Mouse (Mus musculus): Measurements from ENCODE around the gene Mrps16. TPM values are rescaled to one million over a fixed set of nuclear protein-coding genes. Genes with fewer than 3 reads are reported as not detected.
A peak's percentile ranks its signal among the peaks of the same experiment; 100 is the strongest.

Mrps16 gene
- 22.4 and 28.1 TPM in 2 replicates for polyA plus RNA-seq (2012; rRNA removed)

DNA sequence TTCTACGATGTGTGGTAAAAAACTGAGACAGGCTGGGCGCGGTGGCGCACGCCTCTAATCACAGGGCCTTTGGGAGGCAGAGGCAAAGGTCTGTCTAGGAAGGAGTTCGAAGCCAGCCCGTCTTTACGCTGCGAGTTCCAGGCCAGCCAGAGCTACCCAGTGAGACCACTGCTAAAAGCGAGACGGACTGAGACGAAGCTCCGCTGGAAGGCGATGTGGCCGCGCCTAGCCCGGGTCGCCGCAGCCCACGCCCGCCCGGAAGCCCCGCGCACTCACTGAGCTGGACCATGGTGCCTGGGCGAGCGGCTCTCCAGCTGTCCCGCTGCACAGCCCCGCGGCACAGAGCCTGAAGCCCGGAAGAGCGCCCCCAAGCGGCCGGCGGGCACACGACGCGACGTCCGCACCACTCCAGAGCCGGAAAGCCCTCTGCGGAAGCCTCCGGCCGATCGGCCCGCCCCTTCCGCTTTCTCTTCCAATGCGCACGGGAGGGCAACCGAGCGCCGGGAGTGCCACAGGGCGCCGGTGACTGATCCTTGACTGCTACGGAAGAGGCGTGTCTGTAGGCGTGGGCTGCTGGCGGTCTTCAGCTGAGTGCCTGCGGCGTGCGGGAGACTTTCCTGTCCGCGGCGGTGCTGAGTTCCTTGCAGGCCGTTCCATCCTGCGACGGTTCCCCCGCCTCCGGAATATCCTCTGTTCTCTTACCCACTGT lies at the start of gene Mrps16:
Mrps16 (minus strand) TSS at position 430 of the 709 bp plus-strand sequence.
- no peaks in the 10 kb centered on the region for H3K27me3 ChIP-seq (ENCODE audit: control insufficient read depth, insufficient read depth, low read length)
- under 1% methylated on average over 68 of the region's 68 CpGs for WGBS
- H3K27ac ChIP-seq (ENCODE audit: insufficient read depth, low read depth, low read length) = peak within 1 kb of the TSS; percentile 50
- peaks cover 6% of the 10 kb centered on the region for H3K36me3 ChIP-seq (ENCODE audit: control insufficient read depth, insufficient read depth, low read length)
- TF ChIP-seq POLR2A (IDR thresholded peaks at IDR 0.05; ENCODE audit: low read depth, low read length) (peak; percentile 62), CTCF (IDR thresholded peaks at IDR 0.05; ENCODE audit: extremely low read depth, insufficient read length, insufficient replicate concordance, low read depth, low read length) (peak; percentile 83)
- no peaks in the 10 kb centered on the region; the same call in 1 of the 2 replicates for H3K4me1 ChIP-seq (ENCODE audit: control insufficient read depth, insufficient read depth, insufficient read length, low read length)
- H3K4me3 ChIP-seq (ENCODE audit: low read depth, low read length) = peak within 1 kb of the TSS; percentile 70

DNA sequence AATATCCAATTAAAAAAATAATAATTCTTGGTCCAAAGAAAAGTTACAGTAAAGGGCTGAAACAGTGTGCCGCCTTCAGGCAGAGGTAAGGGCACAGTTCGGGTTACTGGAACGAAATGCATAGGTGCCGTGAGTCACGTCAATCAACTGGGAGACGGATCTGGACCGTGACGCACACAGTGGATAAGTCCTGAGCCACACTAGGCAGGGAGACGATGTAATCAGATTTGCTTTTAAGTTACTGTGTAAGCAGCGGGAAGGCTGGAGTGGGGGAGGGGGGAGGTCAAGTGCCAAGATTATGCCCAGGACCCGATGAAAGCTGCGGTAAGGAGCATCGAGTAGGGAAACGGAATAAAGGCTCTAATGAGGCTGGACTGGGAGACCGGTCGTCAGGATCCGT lies 48.8 kb upstream of the Mrps16 start:
- Histone ChIP-seq H3K36me3 (ENCODE audit: control insufficient read depth, insufficient read depth, low read length) (no peaks in the 10 kb centered on the region), H3K4me1 (ENCODE audit: control insufficient read depth, insufficient read depth, insufficient read length, low read length) (no peaks in the 10 kb centered on the region), H3K4me3 (ENCODE audit: low read depth, low read length) (no peak overlapping the region), H3K27ac (ENCODE audit: insufficient read depth, low read depth, low read length) (no peak overlapping the region), H3K27me3 (ENCODE audit: control insufficient read depth, insufficient read depth, low read length) (no peaks in the 10 kb centered on the region)
- WGBS = 62% methylated on average over 17 of the region's 17 CpGs
- no peak for TF ChIP-seq POLR2A (IDR thresholded peaks at IDR 0.05; ENCODE audit: low read depth, low read length)
- no peak for TF ChIP-seq CTCF (IDR thresholded peaks at IDR 0.05; ENCODE audit: extremely low read depth, insufficient read length, insufficient replicate concordance, low read depth, low read length)

DNA sequence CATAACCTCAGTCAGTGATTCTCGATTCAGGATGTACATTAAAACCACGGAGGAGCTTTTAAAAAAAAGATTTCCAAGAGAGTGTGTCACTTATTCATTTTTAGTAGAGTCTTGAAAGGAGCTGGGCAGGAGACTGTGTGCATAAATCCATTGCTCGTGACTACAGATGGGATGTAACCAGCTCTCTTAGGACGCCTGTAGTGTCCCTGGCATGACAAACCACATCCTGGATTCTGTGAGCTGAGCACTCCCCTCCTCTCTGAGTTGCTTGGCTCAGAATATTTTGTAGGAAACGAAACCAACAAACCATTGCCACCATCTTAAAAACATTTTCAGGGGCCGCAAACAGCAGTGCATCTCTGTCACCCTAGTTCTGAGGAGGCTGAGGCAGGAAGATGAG lies 43.5 kb upstream of the Mrps16 start:
- no peak overlapping the region for H3K4me3 ChIP-seq (ENCODE audit: low read depth, low read length)
- H3K27ac ChIP-seq (ENCODE audit: insufficient read depth, low read depth, low read length) = no peak overlapping the region
- WGBS = 62% methylated on average over 6 of the region's 6 CpGs
- no peaks in the 10 kb centered on the region for H3K4me1 ChIP-seq (ENCODE audit: control insufficient read depth, insufficient read depth, insufficient read length, low read length)
- H3K27me3 ChIP-seq (ENCODE audit: control insufficient read depth, insufficient read depth, low read length) = no peaks in the 10 kb centered on the region
- no peak for TF ChIP-seq POLR2A (IDR thresholded peaks at IDR 0.05; ENCODE audit: low read depth, low read length)
- no peak for TF ChIP-seq CTCF (IDR thresholded peaks at IDR 0.05; ENCODE audit: extremely low read depth, insufficient read length, insufficient replicate concordance, low read depth, low read length)
- no peaks in the 10 kb centered on the region for H3K36me3 ChIP-seq (ENCODE audit: control insufficient read depth, insufficient read depth, low read length)

DNA sequence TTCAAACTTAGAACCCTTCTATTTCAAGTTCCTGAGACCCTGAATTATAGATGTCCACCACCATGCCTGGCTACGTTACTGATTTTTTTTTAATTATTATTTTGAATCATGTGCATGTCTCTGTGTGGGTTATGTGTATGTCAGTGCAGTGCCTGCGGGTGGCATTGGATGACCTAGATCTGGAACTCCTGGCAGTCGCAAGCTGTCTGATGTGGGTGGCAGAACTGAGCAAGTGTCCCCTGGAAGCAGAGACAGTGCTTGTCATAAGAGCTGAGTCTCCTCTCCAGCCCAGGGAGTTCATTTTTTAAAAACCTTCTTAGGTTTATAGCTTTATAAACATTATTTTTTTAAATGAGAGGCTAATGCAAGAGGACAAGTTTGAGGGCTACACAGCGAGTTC lies 39.0 kb upstream of the Mrps16 start:
- no peaks in the 10 kb centered on the region for H3K4me1 ChIP-seq (ENCODE audit: control insufficient read depth, insufficient read depth, insufficient read length, low read length)
- TF ChIP-seq POLR2A (IDR thresholded peaks at IDR 0.05; ENCODE audit: low read depth, low read length) = no peak
- TF ChIP-seq CTCF (IDR thresholded peaks at IDR 0.05; ENCODE audit: extremely low read depth, insufficient read length, insufficient replicate concordance, low read depth, low read length) = no peak
- H3K36me3 ChIP-seq (ENCODE audit: control insufficient read depth, insufficient read depth, low read length) = no peaks in the 10 kb centered on the region
- H3K27me3 ChIP-seq (ENCODE audit: control insufficient read depth, insufficient read depth, low read length) = no peaks in the 10 kb centered on the region
- no peak overlapping the region for H3K4me3 ChIP-seq (ENCODE audit: low read depth, low read length)
- no peak overlapping the region for H3K27ac ChIP-seq (ENCODE audit: insufficient read depth, low read depth, low read length)
- WGBS = 85% methylated on average over 4 of the region's 4 CpGs

DNA sequence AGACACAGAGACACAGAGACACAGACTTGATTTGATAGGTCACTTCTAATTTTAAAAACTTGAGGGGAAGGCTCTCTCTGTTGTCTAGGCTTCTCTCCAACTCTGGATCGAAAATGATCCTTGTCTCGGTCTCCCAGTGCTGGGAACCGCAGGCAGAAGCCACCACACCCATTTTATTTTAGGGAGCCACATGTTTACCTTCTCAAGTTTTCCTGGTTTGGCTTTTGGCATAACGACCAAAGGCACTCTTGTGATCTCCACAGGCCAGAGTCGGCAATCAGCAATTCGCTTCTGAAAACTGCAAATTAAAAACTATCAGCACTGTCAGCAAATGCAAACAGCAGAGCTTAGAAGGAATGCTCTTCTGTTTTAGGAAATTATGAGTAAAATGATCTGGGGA lies 38.3 kb upstream of the Mrps16 start:
- H3K27ac ChIP-seq (ENCODE audit: insufficient read depth, low read depth, low read length) = no peak overlapping the region
- WGBS = 30% methylated on average over 6 of the region's 6 CpGs
- H3K4me3 ChIP-seq (ENCODE audit: low read depth, low read length) = no peak overlapping the region
- no peaks in the 10 kb centered on the region for H3K4me1 ChIP-seq (ENCODE audit: control insufficient read depth, insufficient read depth, insufficient read length, low read length)
- TF ChIP-seq CTCF (IDR thresholded peaks at IDR 0.05; ENCODE audit: extremely low read depth, insufficient read length, insufficient replicate concordance, low read depth, low read length) (no peak), POLR2A (IDR thresholded peaks at IDR 0.05; ENCODE audit: low read depth, low read length) (no peak)
- H3K27me3 ChIP-seq (ENCODE audit: control insufficient read depth, insufficient read depth, low read length) = no peaks in the 10 kb centered on the region
- no peaks in the 10 kb centered on the region for H3K36me3 ChIP-seq (ENCODE audit: control insufficient read depth, insufficient read depth, low read length)

DNA sequence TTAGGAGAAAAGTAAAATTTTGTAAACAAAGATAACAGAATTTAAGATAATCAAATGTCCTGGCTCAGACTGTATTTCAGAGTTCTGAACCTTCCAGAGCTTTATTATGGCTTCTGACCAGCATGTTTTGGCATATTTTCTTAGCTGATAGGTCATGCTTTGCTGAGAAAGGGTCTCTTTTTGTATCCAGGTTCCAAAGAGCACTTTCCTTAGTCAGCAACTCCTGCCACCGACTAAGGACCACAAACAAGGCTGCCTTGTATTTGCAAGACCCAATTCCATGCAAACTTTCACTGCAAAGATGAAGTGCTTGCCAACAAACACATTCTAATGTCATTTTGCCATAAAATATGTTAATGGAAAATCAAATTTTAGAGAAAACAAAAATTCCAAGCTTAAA lies 36.4 kb upstream of the Mrps16 start:
- H3K27me3 ChIP-seq (ENCODE audit: control insufficient read depth, insufficient read depth, low read length) = no peaks in the 10 kb centered on the region
- H3K4me3 ChIP-seq (ENCODE audit: low read depth, low read length) = no peak overlapping the region
- WGBS = 43% methylated on average over 1 of the region's 1 CpGs
- H3K36me3 ChIP-seq (ENCODE audit: control insufficient read depth, insufficient read depth, low read length) = no peaks in the 10 kb centered on the region
- TF ChIP-seq CTCF (IDR thresholded peaks at IDR 0.05; ENCODE audit: extremely low read depth, insufficient read length, insufficient replicate concordance, low read depth, low read length) = no peak
- H3K4me1 ChIP-seq (ENCODE audit: control insufficient read depth, insufficient read depth, insufficient read length, low read length) = no peaks in the 10 kb centered on the region
- H3K27ac ChIP-seq (ENCODE audit: insufficient read depth, low read depth, low read length) = no peak overlapping the region

DNA sequence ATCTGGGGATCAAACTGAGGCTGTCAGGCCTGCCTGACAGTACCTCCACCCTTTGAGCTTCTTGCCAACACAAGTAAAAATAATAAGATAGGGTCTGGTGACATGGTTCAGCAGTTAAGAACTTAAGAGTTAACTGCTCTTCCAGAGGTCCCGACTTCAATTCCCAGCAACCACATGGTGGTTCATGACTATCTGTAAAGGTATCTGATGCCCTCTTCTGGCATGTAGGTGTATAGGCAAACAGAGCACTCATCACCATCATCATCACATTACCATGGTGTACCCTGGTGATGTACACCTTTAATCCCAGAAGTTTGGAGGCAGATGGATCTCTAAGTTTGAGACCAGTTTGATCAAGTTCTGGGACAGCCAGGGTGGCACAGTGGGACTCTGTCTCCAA lies 35.2 kb upstream of the Mrps16 start:
- H3K36me3 ChIP-seq (ENCODE audit: control insufficient read depth, insufficient read depth, low read length) = no peaks in the 10 kb centered on the region
- H3K27me3 ChIP-seq (ENCODE audit: control insufficient read depth, insufficient read depth, low read length) = no peaks in the 10 kb centered on the region
- no peak for TF ChIP-seq POLR2A (IDR thresholded peaks at IDR 0.05; ENCODE audit: low read depth, low read length)
- TF ChIP-seq CTCF (IDR thresholded peaks at IDR 0.05; ENCODE audit: extremely low read depth, insufficient read length, insufficient replicate concordance, low read depth, low read length) = no peak
- H3K4me3 ChIP-seq (ENCODE audit: low read depth, low read length) = no peak overlapping the region
- 35% methylated on average over 1 of the region's 1 CpGs for WGBS
- no peaks in the 10 kb centered on the region for H3K4me1 ChIP-seq (ENCODE audit: control insufficient read depth, insufficient read depth, insufficient read length, low read length)
- no peak overlapping the region for H3K27ac ChIP-seq (ENCODE audit: insufficient read depth, low read depth, low read length)
